In the genomic region with DNA sequence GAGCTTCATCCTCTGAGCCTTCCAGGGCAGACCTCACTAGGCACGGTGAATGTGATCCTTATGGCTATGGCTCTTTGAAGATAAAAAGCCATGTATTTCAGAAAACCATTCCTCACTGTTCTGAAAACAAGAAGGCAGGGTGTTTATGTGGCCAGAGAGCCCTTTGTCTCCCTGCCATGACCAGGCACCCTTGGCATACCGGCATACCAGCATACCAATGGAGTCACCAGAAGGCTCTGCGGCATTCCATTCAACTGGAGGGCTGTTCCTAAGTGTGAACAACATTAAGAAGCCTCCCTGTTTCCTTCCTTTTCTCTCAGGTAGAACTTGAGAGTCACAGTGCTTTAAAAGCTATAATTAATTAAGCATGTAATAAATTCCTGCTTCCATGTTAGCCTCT, we compare ENCODE assay signal across 14 mouse cellular contexts.
A peak's percentile ranks its signal among the peaks of the same experiment; 100 is the strongest.
DNase-seq lines count a peak whose midpoint lies in the region; TF ChIP-seq lines count a peak whose summit lies in the region.
"Had no signal": no experiment of that assay in that cellular context is flagged by ENCODE, and none has a peak within 500 bp of the region (broad histone marks: within the 10 kb centered on the region; RNA-seq: fewer than 3 reads in every experiment).

No protein-coding gene starts in this region.

- no peaks in the 10 kb centered on the region for H3K9me3 ChIP-seq in heart, embryonic 10.5 days
- H3K9me3 ChIP-seq: lung, embryonic 15.5 days; midbrain, embryonic 10.5 days; neural tube, embryonic 13.5 days had no signal

- H3K4me1 ChIP-seq in heart, embryonic 10.5 days = peaks cover 15% of the 10 kb centered on the region
- H3K4me1 ChIP-seq in lung, adult 2 months (ENCODE audit: control insufficient read depth, insufficient read depth, low read length) = peaks cover 8% of the 10 kb centered on the region
- H3K4me1 ChIP-seq: midbrain, embryonic 10.5 days had no signal

- WGBS in heart, embryonic 10.5 days = 56% methylated on average over 3 of the region's 3 CpGs
- 69% methylated on average over 3 of the region's 3 CpGs for WGBS in lung, adult 2 months

- no peak for TF ChIP-seq CTCF in lung, adult 2 months (IDR thresholded peaks at IDR 0.05; ENCODE audit: insufficient read depth, low read length)

- intact Hi-C loops in heart, postnatal 36 days (cut with DNase I) = no loop called here
- intact Hi-C loops in heart, postnatal 10 days (cut with DNase I) = no loop called here

- H3K27me3 ChIP-seq in heart, embryonic 10.5 days (ENCODE audit: insufficient read depth, poor library complexity, severe bottlenecking) = no peaks in the 10 kb centered on the region
- H3K27me3 ChIP-seq: lung, embryonic 15.5 days; neural tube, embryonic 13.5 days had no signal

- H3K4me3 ChIP-seq in heart, embryonic 10.5 days = no peak overlapping the region
- H3K4me3 ChIP-seq in lung, adult 2 months (replicated peaks; ENCODE audit: extremely low read depth, low read depth, low read length) = no peak overlapping the region
- H3K4me3 ChIP-seq: lung, embryonic 15.5 days; midbrain, embryonic 10.5 days; neural tube, embryonic 13.5 days had no signal

- H3K27ac ChIP-seq in heart, embryonic 10.5 days = peak overlapping the region; percentile 72
- H3K27ac ChIP-seq: lung, embryonic 15.5 days; midbrain, embryonic 10.5 days; neural tube, embryonic 13.5 days had no signal

- H3K36me3 ChIP-seq in heart, embryonic 10.5 days = peaks cover 24% of the 10 kb centered on the region
- H3K36me3 ChIP-seq: lung, embryonic 15.5 days; midbrain, embryonic 10.5 days had no signal

- no peak for TF ChIP-seq POLR2A in lung, adult 2 months (IDR thresholded peaks at IDR 0.05; ENCODE audit: borderline replicate concordance, extremely low read depth, low read depth, low read length)

- no peak for DNase-seq in heart, embryonic 10.5 days (ENCODE audit: low spot score)
- DNase-seq in heart, postnatal 36 days = no peak
- peak; percentile 78 for DNase-seq in Muller cell, postnatal 12 days (ENCODE audit: inconsistent ontology term)
- peak; percentile 54 to 62 for DNase-seq in heart, postnatal 10 days
- DNase-seq in lung, adult 2 months = peak; percentile 25
- no peak for DNase-seq in left cerebral cortex, adult 8-10 months (ENCODE audit: low spot score in 2 of 2)
- no peak for DNase-seq in layer of hippocampus, postnatal 25 days (ENCODE audit: extremely low spot score in 1 of 2, low spot score in 1 of 2)
- DNase-seq in embryo, embryonic 9.5 days (ENCODE audit: extremely low spot score) = no peak
- DNase-seq: adrenal gland, adult 2 months; cerebellum, adult 9-11 months; liver had no signal

Comparison
In these comparisons a context has a peak if more than half of its experiments do, and no peak if none do; other contexts are left out.
1. DNase-seq: peak in Muller cell, postnatal 12 days (single experiment), heart, postnatal 10 days (2 of 2) and lung, adult 2 months (single experiment); none in heart, embryonic 10.5 days (single experiment), heart, postnatal 36 days (0 of 2), left cerebral cortex, adult 8-10 months (0 of 2), layer of hippocampus, postnatal 25 days (0 of 2) and embryo, embryonic 9.5 days (single experiment).